Mouse (Mus musculus) C2C12 (cell line): Measurements from ENCODE around the gene Necap2.

Experiments
- CTCF ChIP-seq: IDR thresholded peaks from one replicate; pipeline ENCODE4 v1.5.1; 2011; ENCODE audit not compliant: control insufficient read depth, insufficient read depth, insufficient read length
- MAX ChIP-seq: IDR thresholded peaks from one replicate; pipeline ENCODE4 v1.6.1; 2011; ENCODE audit warnings: mild to moderate bottlenecking, control low read depth

- TF ChIP-seq CTCF (peak; percentile 49), MAX (no peak)
Observed at GRCm38 (mm10) chr4:141069731-141070130, 8.4 kb downstream of the Necap2 start.
